Mouse (Mus musculus): Measurements from ENCODE around the gene Zfp984. TPM values are rescaled to one million over a fixed set of nuclear protein-coding genes. Genes with fewer than 3 reads are reported as not detected.
"Not testable (repeated sequence)": the region's sequence is repeated elsewhere in the genome, so short reads cannot be mapped to it uniquely, and the experiment has no call there.

Gene Zfp984
- polyA plus RNA-seq, 1 experiment = 0.64 TPM

GRCm38 (mm10) chr4:147814592-147815167 is 5.1 kb upstream of the Zfp984 start:
- Histone ChIP-seq H3K4me3 (ENCODE audit: control insufficient read depth, low read depth, low read length) (no peak overlapping the region), H3K27me3 (ENCODE audit: control insufficient read depth, insufficient read depth, low read length) (no peaks in the 10 kb centered on the region), H3K4me1 (ENCODE audit: control insufficient read depth, insufficient read depth, low read length) (no peaks in the 10 kb centered on the region; the same call in 1 of the 2 replicates), H3K36me3 (ENCODE audit: control insufficient read depth, insufficient read depth, low read length) (no peaks in the 10 kb centered on the region), H3K27ac (ENCODE audit: control insufficient read depth, insufficient read depth, low read depth, low read length) (no peak overlapping the region)
- no peak for TF ChIP-seq CTCF (IDR thresholded peaks at IDR 0.05; ENCODE audit: control insufficient read depth, insufficient read depth, insufficient replicate concordance, low read depth, low read length)

- H3K27ac ChIP-seq (ENCODE audit: control insufficient read depth, insufficient read depth, low read depth, low read length) = no peak overlapping the region
- H3K4me3 ChIP-seq (ENCODE audit: control insufficient read depth, low read depth, low read length) = no peak overlapping the region
- no peaks in the 10 kb centered on the region; the same call in 1 of the 2 replicates for H3K4me1 ChIP-seq (ENCODE audit: control insufficient read depth, insufficient read depth, low read length)
- no peaks in the 10 kb centered on the region for H3K36me3 ChIP-seq (ENCODE audit: control insufficient read depth, insufficient read depth, low read length)
- H3K27me3 ChIP-seq (ENCODE audit: control insufficient read depth, insufficient read depth, low read length) = no peaks in the 10 kb centered on the region
- TF ChIP-seq POLR2A (IDR thresholded peaks at IDR 0.05; ENCODE audit: control insufficient read depth, low read depth, low read length) = no peak
- TF ChIP-seq CTCF (IDR thresholded peaks at IDR 0.05; ENCODE audit: control insufficient read depth, insufficient read depth, insufficient replicate concordance, low read depth, low read length) = no peak
Measured at GRCm38 (mm10) chr4:147813249-147813765, 3.7 kb upstream of the Zfp984 start.

GRCm38 (mm10) chr4:147809966-147810304 is 347 bp upstream of the Zfp984 start:
- H3K4me1 ChIP-seq (ENCODE audit: control insufficient read depth, insufficient read depth, low read length); H3K36me3 ChIP-seq (ENCODE audit: control insufficient read depth, insufficient read depth, low read length); H3K27ac ChIP-seq (ENCODE audit: control insufficient read depth, insufficient read depth, low read depth, low read length); H3K27me3 ChIP-seq (ENCODE audit: control insufficient read depth, insufficient read depth, low read length); H3K4me3 ChIP-seq (ENCODE audit: control insufficient read depth, low read depth, low read length): not testable (repeated sequence)

- H3K36me3 ChIP-seq (ENCODE audit: control insufficient read depth, insufficient read depth, low read length); H3K27me3 ChIP-seq (ENCODE audit: control insufficient read depth, insufficient read depth, low read length); H3K4me1 ChIP-seq (ENCODE audit: control insufficient read depth, insufficient read depth, low read length); H3K4me3 ChIP-seq (ENCODE audit: control insufficient read depth, low read depth, low read length); H3K27ac ChIP-seq (ENCODE audit: control insufficient read depth, insufficient read depth, low read depth, low read length): not testable (repeated sequence)
Measured at GRCm38 (mm10) chr4:147808483-147808882, 1.1 kb downstream of the Zfp984 start.

GRCm38 (mm10) chr4:147795308-147795707 is 14.3 kb downstream of the Zfp984 start:
- not testable (repeated sequence) for H3K4me1 ChIP-seq (ENCODE audit: control insufficient read depth, insufficient read depth, low read length); H3K27me3 ChIP-seq (ENCODE audit: control insufficient read depth, insufficient read depth, low read length); H3K27ac ChIP-seq (ENCODE audit: control insufficient read depth, insufficient read depth, low read depth, low read length); H3K36me3 ChIP-seq (ENCODE audit: control insufficient read depth, insufficient read depth, low read length); H3K4me3 ChIP-seq (ENCODE audit: control insufficient read depth, low read depth, low read length)

GRCm38 (mm10) chr4:147794026-147794665 is 15.4 kb downstream of the Zfp984 start:
- H3K4me3 ChIP-seq (ENCODE audit: control insufficient read depth, low read depth, low read length); H3K36me3 ChIP-seq (ENCODE audit: control insufficient read depth, insufficient read depth, low read length); H3K27me3 ChIP-seq (ENCODE audit: control insufficient read depth, insufficient read depth, low read length); H3K27ac ChIP-seq (ENCODE audit: control insufficient read depth, insufficient read depth, low read depth, low read length); H3K4me1 ChIP-seq (ENCODE audit: control insufficient read depth, insufficient read depth, low read length): not testable (repeated sequence)

- not testable (repeated sequence) for H3K4me3 ChIP-seq (ENCODE audit: control insufficient read depth, low read depth, low read length); H3K27me3 ChIP-seq (ENCODE audit: control insufficient read depth, insufficient read depth, low read length); H3K4me1 ChIP-seq (ENCODE audit: control insufficient read depth, insufficient read depth, low read length)
Measured at GRCm38 (mm10) chr4:147793390-147793916, 16.1 kb downstream of the Zfp984 start.

GRCm38 (mm10) chr4:147791729-147792128 is 17.9 kb downstream of the Zfp984 start:
- H3K27me3 ChIP-seq (ENCODE audit: control insufficient read depth, insufficient read depth, low read length); H3K36me3 ChIP-seq (ENCODE audit: control insufficient read depth, insufficient read depth, low read length); H3K27ac ChIP-seq (ENCODE audit: control insufficient read depth, insufficient read depth, low read depth, low read length); H3K4me1 ChIP-seq (ENCODE audit: control insufficient read depth, insufficient read depth, low read length); H3K4me3 ChIP-seq (ENCODE audit: control insufficient read depth, low read depth, low read length): not testable (repeated sequence)

More at GRCm38 (mm10) chr4:147793390-147793916, 16.1 kb downstream of the Zfp984 start:
- H3K27ac ChIP-seq (ENCODE audit: control insufficient read depth, insufficient read depth, low read depth, low read length); H3K36me3 ChIP-seq (ENCODE audit: control insufficient read depth, insufficient read depth, low read length): not testable (repeated sequence)

- H3K36me3 ChIP-seq (ENCODE audit: control insufficient read depth, insufficient read depth, low read length); H3K27ac ChIP-seq (ENCODE audit: control insufficient read depth, insufficient read depth, low read depth, low read length); H3K27me3 ChIP-seq (ENCODE audit: control insufficient read depth, insufficient read depth, low read length); H3K4me3 ChIP-seq (ENCODE audit: control insufficient read depth, low read depth, low read length); H3K4me1 ChIP-seq (ENCODE audit: control insufficient read depth, insufficient read depth, low read length): not testable (repeated sequence)
Measured at GRCm38 (mm10) chr4:147746255-147746654, 63.3 kb downstream of the Zfp984 start.

Measured in testis, adult 2 months (tissue).